Mouse (Mus musculus) kidney, embryonic 16.5 days (tissue): ENCODE measurements around the gene Gm17469. TPM values are rescaled to one million over a fixed set of nuclear protein-coding genes. Genes with fewer than 3 reads are reported as not detected.
"Not testable (repeated sequence)": the region's sequence is repeated elsewhere in the genome, so short reads cannot be mapped to it uniquely, and the experiment has no call there.

ENCODE experiments used
- ATAC-seq: fragments of 200-750 bp; cut with Nextera tagmentation; 2 replicates; pipeline ENCODE4 v1.8.0; 2017; ENCODE audit warnings: moderate TSS enrichment; ENCODE audit not compliant: low FRiP score, low TSS enrichment
- H3K27ac ChIP-seq: fragments of 300-500 bp; sonication (generic); 2 replicates; pipeline ENCODE4 v1.5.1; 2014; ENCODE audit warnings: low read length
- H3K27me3 ChIP-seq: fragments of 300-500 bp; sonication (generic); 2 replicates; pipeline ENCODE4 v1.6.1; 2014; ENCODE audit warnings: low read length, control low read depth, mixed read lengths; ENCODE audit not compliant: insufficient read depth
- H3K36me3 ChIP-seq: fragments of 300-500 bp; sonication (generic); 2 replicates; pipeline ENCODE4 v1.6.1; 2014; ENCODE audit warnings: low read length, control low read depth, mixed read lengths; ENCODE audit not compliant: insufficient read depth
- H3K4me1 ChIP-seq: fragments of 300-500 bp; sonication (generic); 2 replicates; pipeline ENCODE4 v1.6.1; 2014; ENCODE audit warnings: low read length, control low read depth, mixed read lengths; ENCODE audit not compliant: insufficient read depth
- H3K4me2 ChIP-seq: fragments of 300-500 bp; sonication (generic); replicated peaks from 2 replicates; pipeline ENCODE4 v1.6.1; 2014; ENCODE audit warnings: low read depth, low read length
- H3K4me3 ChIP-seq: fragments of 300-500 bp; sonication (generic); 2 replicates; pipeline ENCODE4 v1.5.1; 2014; ENCODE audit warnings: mild to moderate bottlenecking, low read length
- H3K9ac ChIP-seq: fragments of 300-500 bp; sonication (generic); replicated peaks from 2 replicates; pipeline ENCODE4 v1.6.1; 2014; ENCODE audit warnings: low read length
- H3K9me3 ChIP-seq: fragments of 300-500 bp; sonication (generic); 2 replicates; pipeline ENCODE4 v1.6.1; 2016; ENCODE audit warnings: low read length, control low read depth
- WGBS: fragments of 180-500 bp; shearing (Covaris S2); extraction: QIAGEN DNeasy Blood & Tissue Kit; methylation state at CpG from one replicate; pipeline ENCODE4 v1.1.7; 2014; 5-methylcytosine and 5-hydroxymethylcytosine counted together
- polyA plus RNA-seq: library from polyadenylated mRNA; unstranded; fragments of >200 nt; fragmentation: Nextera tagmentation; extraction: Ambion mirVana; gene quantifications from 2 replicates; pipeline ENCODE4 v1.2.1, GENCODE M21; 2015

The Gm17469 gene
- polyA plus RNA-seq, result not detected in 2 replicates

GRCm38 (mm10) chrX:124629593-124629992, at the start of gene Gm17469:
Gm17469 (plus strand) TSS chrX:124629893.
- H3K9me3 ChIP-seq, H3K27ac ChIP-seq, H3K4me3 ChIP-seq, H3K9ac ChIP-seq, ATAC-seq, H3K27me3 ChIP-seq, H3K4me1 ChIP-seq, H3K36me3 ChIP-seq, H3K4me2 ChIP-seq: not testable (repeated sequence)
- WGBS, result no CpG with 5 or more reads among the region's 4 CpGs

Other genes with a start within 250 kb of the Gm17469 start
- gene Gm17584, start 129.3 kb upstream of the Gm17469 start, polyA plus RNA-seq, result not detected in 2 replicates